In genomic region chr3:90526076-90526475, GRCm38 (mm10) we compare ENCODE assay signal across 21 mouse cellular contexts. TPM values are rescaled to one million over a fixed set of nuclear protein-coding genes. Genes with fewer than 3 reads are reported as not detected.
DNase-seq lines count a peak whose midpoint lies in the region; ATAC-seq and TF ChIP-seq lines count a peak whose summit lies in the region.
"Had no signal": no experiment of that assay in that cellular context is flagged by ENCODE, and none has a peak within 500 bp of the region (broad histone marks: within the 10 kb centered on the region; RNA-seq: fewer than 3 reads in every experiment).

No protein-coding gene starts in this region.

- no peak for TF ChIP-seq POLR2A in lung, adult 2 months (IDR thresholded peaks at IDR 0.05; ENCODE audit: borderline replicate concordance, extremely low read depth, low read depth, low read length)
- no peak for TF ChIP-seq POLR2A in myocyte (IDR thresholded peaks at IDR 0.05; ENCODE audit: insufficient read length, low read depth)

- TF ChIP-seq CTCF in gastrocnemius, adult 2 months (IDR thresholded peaks at IDR 0.05) = no peak
- no peak for TF ChIP-seq CTCF in lung, embryonic 14.5 days (IDR thresholded peaks at IDR 0.05; ENCODE audit: low read depth)
- no peak for TF ChIP-seq CTCF in lung, adult 2 months (IDR thresholded peaks at IDR 0.05; ENCODE audit: insufficient read depth, low read length)

- H3K36me3 ChIP-seq in lung, embryonic 14.5 days (ENCODE audit: insufficient read depth) = no peaks in the 10 kb centered on the region
- no peaks in the 10 kb centered on the region for H3K36me3 ChIP-seq in embryonic facial prominence, embryonic 15.5 days
- H3K36me3 ChIP-seq in myocyte (ENCODE audit: control insufficient read depth, insufficient read depth) = no peaks in the 10 kb centered on the region
- H3K36me3 ChIP-seq: forebrain, embryonic 10.5 days; hindbrain, embryonic 15.5 days; neural tube, embryonic 12.5 days had no signal

- peaks cover 3% of the 10 kb centered on the region; the same call in 1 of the 2 replicates for H3K4me1 ChIP-seq in lung, embryonic 14.5 days (ENCODE audit: insufficient read depth)
- H3K4me1 ChIP-seq in lung, adult 2 months (ENCODE audit: control insufficient read depth, insufficient read depth, low read length) = no peaks in the 10 kb centered on the region; the same call in 1 of the 2 replicates
- H3K4me1 ChIP-seq in embryonic facial prominence, embryonic 15.5 days = peaks cover 11% of the 10 kb centered on the region
- H3K4me1 ChIP-seq: forebrain, embryonic 10.5 days; hindbrain, embryonic 15.5 days; neural tube, embryonic 12.5 days had no signal

- no peaks in the 10 kb centered on the region for H3K9me3 ChIP-seq in lung, embryonic 14.5 days (ENCODE audit: low read depth, low read length)
- H3K9me3 ChIP-seq in embryonic facial prominence, embryonic 15.5 days (replicated peaks) = no peaks in the 10 kb centered on the region
- H3K9me3 ChIP-seq: forebrain, embryonic 10.5 days; hindbrain, embryonic 15.5 days; neural tube, embryonic 12.5 days had no signal

- H3K4me3 ChIP-seq in gastrocnemius, adult 2 months = no peak overlapping the region
- no peak overlapping the region for H3K4me3 ChIP-seq in lung, embryonic 14.5 days (ENCODE audit: low read depth, low read length)
- no peak overlapping the region for H3K4me3 ChIP-seq in lung, adult 2 months (replicated peaks; ENCODE audit: extremely low read depth, low read depth, low read length)
- no peak overlapping the region for H3K4me3 ChIP-seq in embryonic facial prominence, embryonic 15.5 days (replicated peaks)
- H3K4me3 ChIP-seq in myocyte = no peak overlapping the region
- H3K4me3 ChIP-seq: forebrain, embryonic 10.5 days; hindbrain, embryonic 15.5 days; neural tube, embryonic 12.5 days had no signal

- no peaks in the 10 kb centered on the region for H3K79me2 ChIP-seq in myocyte (ENCODE audit: control insufficient read depth, insufficient read depth)

- no peak overlapping the region for H3K4me2 ChIP-seq in lung, embryonic 14.5 days
- H3K4me2 ChIP-seq in embryonic facial prominence, embryonic 15.5 days (replicated peaks) = 0 out of 2 replicates have a peak overlapping the region, but pooled peaks have one; percentile 19
- H3K4me2 ChIP-seq in myocyte (ENCODE audit: low read depth) = peak overlapping the region; percentile 44
- H3K4me2 ChIP-seq: heart, embryonic 11.5 days; hindbrain, embryonic 15.5 days; neural tube, embryonic 12.5 days had no signal

- peak overlapping the region; percentile 66 for H3K27ac ChIP-seq in gastrocnemius, adult 2 months
- no peak overlapping the region for H3K27ac ChIP-seq in lung, embryonic 14.5 days (ENCODE audit: low read depth)
- H3K27ac ChIP-seq in embryonic facial prominence, embryonic 15.5 days (replicated peaks) = peak overlapping the region; percentile 80
- H3K27ac ChIP-seq: forebrain, embryonic 10.5 days; hindbrain, embryonic 15.5 days; neural tube, embryonic 12.5 days had no signal

- peak; percentile 3; the same call in 1 of the 2 replicates for ATAC-seq in lung, embryonic 14.5 days (ENCODE audit: insufficient read depth)
- ATAC-seq in embryonic facial prominence, embryonic 15.5 days (ENCODE audit: insufficient number of reproducible peaks, low FRiP score, low TSS enrichment, low read depth) = peak; percentile 41; the same call in 1 of the 2 replicates
- ATAC-seq: midbrain, embryonic 16.5 days had no signal

- intact Hi-C loops in gastrocnemius, adult 2 months (cut with DNase I) = loop anchor here (5.0 to 10.0 kb wide), 2 partner anchors 59 to 91 kb away; no protein-coding TSS in a partner anchor

- H3K9ac ChIP-seq in lung, embryonic 14.5 days = no peak overlapping the region
- no peak overlapping the region for H3K9ac ChIP-seq in embryonic facial prominence, embryonic 15.5 days
- H3K9ac ChIP-seq: hindbrain, embryonic 15.5 days; neural tube, embryonic 12.5 days had no signal

- DNase-seq in gastrocnemius, adult 2 months = no peak
- no peak for DNase-seq in gastrocnemius, adult 18-20 months (ENCODE audit: low spot score)
- DNase-seq in lung, embryonic 14.5 days = no peak
- DNase-seq in lung, adult 2 months = no peak
- DNase-seq in retina, embryonic 14.5 days (ENCODE audit: low spot score) = no peak
- no peak for DNase-seq in thymus, postnatal 10 days (ENCODE audit: low spot score in 2 of 2)
- DNase-seq: adrenal gland, adult 8-10 months; cerebellum, postnatal 36 days; layer of hippocampus, postnatal 36 days had no signal

- 65% methylated on average over 2 of the region's 2 CpGs for WGBS in lung, embryonic 14.5 days
- WGBS in lung, adult 2 months = 57% methylated on average over 2 of the region's 2 CpGs
- 61% methylated on average over 2 of the region's 2 CpGs for WGBS in embryonic facial prominence, embryonic 15.5 days

- H3ac ChIP-seq in myocyte (ENCODE audit: control insufficient read depth, insufficient read length) = no peak overlapping the region

- no peaks in the 10 kb centered on the region for H3K27me3 ChIP-seq in lung, embryonic 14.5 days (ENCODE audit: insufficient read depth, low read length)
- H3K27me3 ChIP-seq in embryonic facial prominence, embryonic 15.5 days = no peaks in the 10 kb centered on the region
- no peaks in the 10 kb centered on the region for H3K27me3 ChIP-seq in myocyte (ENCODE audit: control insufficient read depth, insufficient read depth, insufficient read length)
- H3K27me3 ChIP-seq: hindbrain, embryonic 15.5 days; neural tube, embryonic 12.5 days had no signal

TF ChIP-seq in myocyte, 11 proteins besides CTCF, POLR2A, EP300 and RAD21:
- TF ChIP-seq CEBPB (IDR thresholded peaks at IDR 0.05; ENCODE audit: insufficient read depth, poor library complexity, severe bottlenecking) (no peak), TCF12 (IDR thresholded peaks at IDR 0.05; ENCODE audit: insufficient read depth, poor library complexity, severe bottlenecking) (no peak), REST (IDR thresholded peaks at IDR 0.05; ENCODE audit: insufficient read depth, insufficient read length) (no peak), MAX (IDR thresholded peaks at IDR 0.05; ENCODE audit: low read depth) (no peak), E2F4 (IDR thresholded peaks at IDR 0.05; ENCODE audit: insufficient read depth) (no peak), SRF (IDR thresholded peaks at IDR 0.05; ENCODE audit: control insufficient read depth, insufficient read length, low read depth) (no peak), MYOG (IDR thresholded peaks at IDR 0.05; ENCODE audit: control insufficient read depth in 1 of 3, insufficient read depth in 1 of 3, insufficient read length in 2 of 3, low read depth in 2 of 3) (no peak), MYOD1 (IDR thresholded peaks at IDR 0.05; ENCODE audit: control insufficient read depth in 1 of 3, insufficient read length in 2 of 3, low read depth in 2 of 3) (no peak), POLR2AphosphoS2 (IDR thresholded peaks at IDR 0.05; ENCODE audit: insufficient read length, low read depth) (no peak), USF1 (IDR thresholded peaks at IDR 0.05; ENCODE audit: low read depth) (no peak), TCF3 (IDR thresholded peaks at IDR 0.05; ENCODE audit: insufficient read length, low read depth) (no peak)
TF ChIP-seq in myocyte: peak in this region for 0.

RNA-seq across cellular contexts. Expression of gene S100a14, which starts 0.6 kb away (rescaled TPM):
- under 1 TPM in 1 of 2 experiments, not detected in 1; 0.36 TPM for total RNA-seq in gastrocnemius, adult 2 months (2021)
- total RNA-seq in gastrocnemius, adult 18-20 months (2021) = under 1 TPM in 1 of 2 experiments, not detected in 1; 0.39 TPM
- 1.2 and 1.6 TPM in 2 replicates for polyA plus RNA-seq in lung, embryonic 14.5 days (2014; fragmentation: Nextera tagmentation; extraction: Ambion mirVana)
- 1.7 and 32.5 TPM in 2 replicates for polyA plus RNA-seq in lung, adult 2 months (2012; rRNA removed)
- polyA plus RNA-seq in embryonic facial prominence, embryonic 15.5 days (2015; fragmentation: Nextera tagmentation; extraction: Ambion mirVana) = 134 and 141 TPM in 2 replicates
- 2.9 TPM for polyA plus RNA-seq in myocyte (2012; fragmentation: generic; extraction: Trizol)
- total RNA-seq: CH12.LX; megakaryocyte, adult 5-6 weeks had no signal
- polyA plus RNA-seq: forebrain, embryonic 10.5 days; frontal cortex, adult 2 months; heart, embryonic 11.5 days; limb, embryonic 11.5 days; liver, embryonic 16.5 days; midbrain, embryonic 16.5 days; neural tube, embryonic 12.5 days had no signal

RNA-seq across cellular contexts. Expression of gene S100a16, which starts 11.0 kb away (rescaled TPM):
- 10 to 100 TPM; 52.3 to 67.7 TPM for total RNA-seq in gastrocnemius, adult 2 months (2021)
- 10 to 100 TPM; 51.3 to 58.8 TPM for total RNA-seq in gastrocnemius, adult 18-20 months (2021)
- polyA plus RNA-seq in lung, embryonic 14.5 days (2014; fragmentation: Nextera tagmentation; extraction: Ambion mirVana) = 161 and 175 TPM in 2 replicates
- 180 and 274 TPM in 2 replicates for polyA plus RNA-seq in lung, adult 2 months (2012; rRNA removed)
- 321 and 322 TPM in 2 replicates for polyA plus RNA-seq in embryonic facial prominence, embryonic 15.5 days (2015; fragmentation: Nextera tagmentation; extraction: Ambion mirVana)
- polyA plus RNA-seq in myocyte (2012; fragmentation: generic; extraction: Trizol) = 210 TPM
- total RNA-seq: CH12.LX; megakaryocyte, adult 5-6 weeks had no signal

RNA-seq across cellular contexts. Expression of gene S100a13, which starts 11.8 kb away (rescaled TPM):
- 10 to 100 TPM; 11.9 to 15.5 TPM for total RNA-seq in gastrocnemius, adult 2 months (2021)
- 10 to 100 TPM; 10.4 to 14.4 TPM for total RNA-seq in gastrocnemius, adult 18-20 months (2021)
- polyA plus RNA-seq in lung, embryonic 14.5 days (2014; fragmentation: Nextera tagmentation; extraction: Ambion mirVana) = 27.3 and 32.2 TPM in 2 replicates
- 81.0 and 103 TPM in 2 replicates for polyA plus RNA-seq in lung, adult 2 months (2012; rRNA removed)
- polyA plus RNA-seq in embryonic facial prominence, embryonic 15.5 days (2015; fragmentation: Nextera tagmentation; extraction: Ambion mirVana) = 45.9 and 51.8 TPM in 2 replicates
- polyA plus RNA-seq in myocyte (2012; fragmentation: generic; extraction: Trizol) = 106 TPM

RNA-seq across cellular contexts. Expression of gene S100a1, which starts 11.9 kb away (rescaled TPM):
- total RNA-seq in gastrocnemius, adult 2 months (2021) = 100 to 1,000 TPM; 151 to 202 TPM
- 100 to 1,000 TPM; 205 to 220 TPM for total RNA-seq in gastrocnemius, adult 18-20 months (2021)
- 28.0 and 33.9 TPM in 2 replicates for polyA plus RNA-seq in lung, embryonic 14.5 days (2014; fragmentation: Nextera tagmentation; extraction: Ambion mirVana)
- polyA plus RNA-seq in lung, adult 2 months (2012; rRNA removed) = 149 and 169 TPM in 2 replicates
- 52.3 and 63.7 TPM in 2 replicates for polyA plus RNA-seq in embryonic facial prominence, embryonic 15.5 days (2015; fragmentation: Nextera tagmentation; extraction: Ambion mirVana)
- 189 TPM for polyA plus RNA-seq in myocyte (2012; fragmentation: generic; extraction: Trizol)

RNA-seq across cellular contexts. Expression of gene Chtop, which starts 16.8 kb away (rescaled TPM):
- total RNA-seq in gastrocnemius, adult 2 months (2021) = 100 to 1,000 TPM; 104 to 111 TPM
- 100 to 1,000 TPM in 1 of 2 experiments, 10 to 100 TPM in 1; 88.7 to 103 TPM for total RNA-seq in gastrocnemius, adult 18-20 months (2021)
- 103 and 109 TPM in 2 replicates for polyA plus RNA-seq in lung, embryonic 14.5 days (2014; fragmentation: Nextera tagmentation; extraction: Ambion mirVana)
- polyA plus RNA-seq in lung, adult 2 months (2012; rRNA removed) = 38.6 and 48.4 TPM in 2 replicates
- 155 and 159 TPM in 2 replicates for polyA plus RNA-seq in embryonic facial prominence, embryonic 15.5 days (2015; fragmentation: Nextera tagmentation; extraction: Ambion mirVana)
- polyA plus RNA-seq in myocyte (2012; fragmentation: generic; extraction: Trizol) = 108 TPM
